In genomic region chr9:13319566-13319965, GRCm38 (mm10) we compare ENCODE assay signal across 21 mouse cellular contexts. TPM values are rescaled to one million over a fixed set of nuclear protein-coding genes. Genes with fewer than 3 reads are reported as not detected.
DNase-seq lines count a peak whose midpoint lies in the region; TF ChIP-seq lines count a peak whose summit lies in the region.
"Had no signal": no experiment of that assay in that cellular context is flagged by ENCODE, and none has a peak within 500 bp of the region (broad histone marks: within the 10 kb centered on the region; RNA-seq: fewer than 3 reads in every experiment).

No protein-coding gene starts in this region.

- dilution Hi-C loops in CH12.LX (cut with MboI; ENCODE audit: extremely low pct_ligation_motif_present, extremely low pct_unique_long_range_greater_than_20kb, low sequenced_read_pairs) = no loop called here

- no peak overlapping the region for H3K27ac ChIP-seq in heart, embryonic 10.5 days
- no peak overlapping the region; the same call in 1 of the 2 replicates for H3K27ac ChIP-seq in layer of hippocampus, adult 2 months
- H3K27ac ChIP-seq in CH12.LX (ENCODE audit: insufficient read depth, low read depth) = no peak overlapping the region
- H3K27ac ChIP-seq: embryonic facial prominence, embryonic 13.5 days; embryonic facial prominence, embryonic 15.5 days; forebrain, embryonic 10.5 days; forebrain, embryonic 12.5 days had no signal

- 88% methylated on average over 2 of the region's 2 CpGs for WGBS in heart, embryonic 10.5 days

- peak; percentile 64 for DNase-seq in heart, embryonic 10.5 days (ENCODE audit: low spot score)
- DNase-seq in heart, postnatal 14 days = no peak
- peak; percentile 1 for DNase-seq in layer of hippocampus, adult 11-12 months (ENCODE audit: low spot score)
- DNase-seq in layer of hippocampus, adult 2 months (ENCODE audit: low spot score in 2 of 2) = no peak
- DNase-seq in CH12.LX (ENCODE audit: extremely low read depth) = no peak
- no peak for DNase-seq in adrenal gland, adult 2 months
- DNase-seq: adrenal gland, postnatal 10 days; adrenal gland, postnatal 25 days; cerebellum, adult 11 months; cerebellum, adult 8-10 months; cerebellum, adult 9-11 months; cerebellum, postnatal 14 days; cerebellum, postnatal 36 days; embryo, embryonic 11 days had no signal

- intact Hi-C loops in heart, postnatal 14 days (cut with DNase I) = no loop called here

- no peak for TF ChIP-seq POLR2A in CH12.LX (IDR thresholded peaks at IDR 0.05; ENCODE audit: low read depth, low read length)

- no peaks in the 10 kb centered on the region for H3K36me3 ChIP-seq in heart, embryonic 10.5 days
- peaks cover 0 to 8% of the 10 kb centered on the region in 2 experiments for H3K36me3 ChIP-seq in CH12.LX (replicated peaks in 1 of 2; ENCODE audit: control insufficient read depth in 1 of 2, insufficient read depth in 1 of 2, low read length in 1 of 2)
- H3K36me3 ChIP-seq: embryonic facial prominence, embryonic 13.5 days; embryonic facial prominence, embryonic 15.5 days; forebrain, embryonic 10.5 days; forebrain, embryonic 12.5 days; G1E had no signal

- in situ Hi-C loops in CH12.LX (cut with MboI; ENCODE audit: low pct_ligation_motif_present, low pct_unique_long_range_greater_than_20kb, low sequenced_read_pairs) = no loop called here

- no peak for TF ChIP-seq RAD21 in CH12.LX (IDR thresholded peaks at IDR 0.05; ENCODE audit: low read depth, low read length)

- no peak overlapping the region for H3K9ac ChIP-seq in CH12.LX (ENCODE audit: insufficient read depth, low read depth)
- H3K9ac ChIP-seq: embryonic facial prominence, embryonic 13.5 days; embryonic facial prominence, embryonic 15.5 days; forebrain, embryonic 12.5 days had no signal

- TF ChIP-seq EP300 in CH12.LX (IDR thresholded peaks at IDR 0.05; ENCODE audit: low read length) = no peak

- peaks cover 13% of the 10 kb centered on the region for H3K79me2 ChIP-seq in CH12.LX (replicated peaks; ENCODE audit: control insufficient read depth, extremely low read depth, insufficient read depth, poor library complexity, severe bottlenecking)

- peak overlapping the region; percentile 11; the same call in 1 of the 2 replicates for H3K4me2 ChIP-seq in CH12.LX (ENCODE audit: insufficient read depth, low read depth, poor library complexity, severe bottlenecking)
- H3K4me2 ChIP-seq: embryonic facial prominence, embryonic 13.5 days; embryonic facial prominence, embryonic 15.5 days; forebrain, embryonic 12.5 days had no signal

- H3K27me3 ChIP-seq in heart, embryonic 10.5 days (ENCODE audit: insufficient read depth, poor library complexity, severe bottlenecking) = no peaks in the 10 kb centered on the region
- H3K27me3 ChIP-seq in CH12.LX (replicated peaks) = no peaks in the 10 kb centered on the region
- H3K27me3 ChIP-seq: embryonic facial prominence, embryonic 13.5 days; embryonic facial prominence, embryonic 15.5 days; forebrain, embryonic 12.5 days; Patski had no signal

- H3K4me3 ChIP-seq in heart, embryonic 10.5 days = no peak overlapping the region
- no peak overlapping the region for H3K4me3 ChIP-seq in layer of hippocampus, adult 2 months
- H3K4me3 ChIP-seq in CH12.LX (replicated peaks in 1 of 3; ENCODE audit: low read depth in 2 of 3, low read length in 2 of 3, poor library complexity in 1 of 3) = no peak overlapping the region
- H3K4me3 ChIP-seq: embryonic facial prominence, embryonic 13.5 days; embryonic facial prominence, embryonic 15.5 days; erythroblast, embryonic 14.5 days; forebrain, embryonic 10.5 days; forebrain, embryonic 12.5 days had no signal

- peaks cover 70% of the 10 kb centered on the region for H3K4me1 ChIP-seq in heart, embryonic 10.5 days
- H3K4me1 ChIP-seq in CH12.LX (ENCODE audit: control insufficient read depth in 1 of 2, insufficient read depth in 2 of 2) = peaks cover 39 to 57% of the 10 kb centered on the region in 2 experiments

- TF ChIP-seq CTCF in layer of hippocampus, adult 2 months (conservative IDR thresholded peaks at IDR 0.05) = no peak
- TF ChIP-seq CTCF in CH12.LX (conservative IDR thresholded peaks at IDR 0.05 in 1 of 2, IDR thresholded peaks at IDR 0.05 in 1 of 2; ENCODE audit: low read depth in 2 of 2, low read length in 2 of 2) = no peak

- H3K9me3 ChIP-seq in heart, embryonic 10.5 days = no peaks in the 10 kb centered on the region
- no peaks in the 10 kb centered on the region for H3K9me3 ChIP-seq in CH12.LX (replicated peaks; ENCODE audit: low read length)
- H3K9me3 ChIP-seq: embryonic facial prominence, embryonic 13.5 days; embryonic facial prominence, embryonic 15.5 days; forebrain, embryonic 10.5 days; forebrain, embryonic 12.5 days; G1E had no signal

TF ChIP-seq in CH12.LX, 34 proteins besides CTCF, POLR2A, EP300 and RAD21:
- TF ChIP-seq MAX (IDR thresholded peaks at IDR 0.05; ENCODE audit: low read length) (no peak), USF1 (IDR thresholded peaks at IDR 0.05; ENCODE audit: low read depth, low read length) (no peak), RCOR1 (conservative IDR thresholded peaks at IDR 0.05; ENCODE audit: low read depth, low read length) (no peak), IRF4 (IDR thresholded peaks at IDR 0.05; ENCODE audit: low read depth, low read length) (no peak), HCFC1 (IDR thresholded peaks at IDR 0.05; ENCODE audit: low read depth, low read length) (no peak), SMC3 (IDR thresholded peaks at IDR 0.05; ENCODE audit: low read depth, low read length) (no peak)
TF ChIP-seq in CH12.LX: peak in this region for 0.

RNA-seq across cellular contexts. Expression of gene Maml2, which starts 21.8 kb away (rescaled TPM):
- 7.3 and 9.6 TPM in 2 replicates for polyA plus RNA-seq in heart, embryonic 10.5 days (2016; fragmentation: Nextera tagmentation; extraction: Ambion mirVana)
- 1 to 10 TPM; 7.6 to 8.6 TPM for total RNA-seq in heart, postnatal 14 days (2021)
- total RNA-seq in layer of hippocampus, adult 2 months (2021) = 10 to 100 TPM; 26.1 to 34.6 TPM
- total RNA-seq in CH12.LX (2012; rRNA removed) = 4.6 and 5.9 TPM in 2 replicates
- total RNA-seq in CH12.LX (2014; rRNA removed) = 4.3 and 5.9 TPM in 2 replicates
- 5.6 and 9.1 TPM in 2 replicates for polyA plus RNA-seq in CH12.LX (2012; ENCODE audit: insufficient read length, low read depth)
- total RNA-seq in adrenal gland, adult 2 months (2021) = 1 to 10 TPM; 5.7 to 7.2 TPM
- 3.9 and 4.2 TPM in 2 replicates for polyA plus RNA-seq in adrenal gland, adult 2 months (2012; rRNA removed)

Comparison
In these comparisons a context has a peak if more than half of its experiments do, and no peak if none do; other contexts are left out.
1. DNase-seq: peak in heart, embryonic 10.5 days (single experiment) and layer of hippocampus, adult 11-12 months (single experiment); none in heart, postnatal 14 days (0 of 2), layer of hippocampus, adult 2 months (0 of 2), CH12.LX (single experiment) and adrenal gland, adult 2 months (single experiment).